Comparison of ENCODE assay signal across 8 mouse cellular contexts in the genomic region with DNA sequence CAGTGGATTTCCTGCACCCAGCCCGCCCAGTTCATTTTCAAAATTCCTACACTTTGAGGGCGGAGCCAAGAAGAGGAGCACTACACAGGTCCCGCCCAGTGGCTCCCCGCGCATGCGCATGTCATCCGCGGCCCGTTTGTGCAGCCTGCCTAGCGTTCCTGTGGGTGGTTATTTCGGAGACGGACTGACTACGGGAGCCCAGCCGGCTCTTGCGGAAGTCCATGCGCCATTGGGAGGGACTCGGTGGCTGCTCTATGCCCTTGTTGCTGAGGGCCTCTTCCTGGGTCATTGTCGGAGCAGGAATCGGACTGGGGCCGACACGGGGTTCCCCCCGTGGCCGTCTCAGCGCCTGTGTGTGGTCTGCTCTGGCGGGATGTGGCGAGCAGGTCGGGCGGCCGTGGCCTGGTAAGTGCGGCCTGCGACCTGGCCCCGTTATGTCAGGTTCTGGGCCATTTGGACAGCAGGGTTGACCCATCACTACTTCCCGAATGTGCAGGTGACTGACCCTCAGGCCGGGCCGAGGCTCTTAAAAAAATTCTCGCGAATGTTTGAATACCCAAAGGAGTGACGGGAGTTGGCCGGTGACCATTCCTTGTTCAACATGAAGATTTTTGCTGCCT. TPM values are rescaled to one million over a fixed set of nuclear protein-coding genes. Genes with fewer than 3 reads are reported as not detected.
DNase-seq lines count a peak whose midpoint lies in the region; ATAC-seq lines count a peak whose summit lies in the region.

Gene Opa1 (plus strand): TSS at position 168 of the 620 bp plus-strand sequence.

- H3K36me3 ChIP-seq in heart, embryonic 14.5 days (ENCODE audit: control insufficient read depth, insufficient read depth, low read length) = no peaks in the 10 kb centered on the region
- no peaks in the 10 kb centered on the region for H3K36me3 ChIP-seq in liver, embryonic 13.5 days
- no peaks in the 10 kb centered on the region for H3K36me3 ChIP-seq in stomach, embryonic 16.5 days (ENCODE audit: control insufficient read depth, insufficient read depth, low read length)

- H3K9me3 ChIP-seq in heart, embryonic 14.5 days (ENCODE audit: control insufficient read depth, low read length) = no peaks in the 10 kb centered on the region
- no peaks in the 10 kb centered on the region for H3K9me3 ChIP-seq in liver, embryonic 13.5 days (replicated peaks)
- no peaks in the 10 kb centered on the region for H3K9me3 ChIP-seq in stomach, embryonic 16.5 days (replicated peaks; ENCODE audit: control insufficient read depth, low read length)

- peak within 1 kb of the TSS in 1 of 2 experiments; percentile 69; a peak in 3 of 4 replicates for H3K27ac ChIP-seq in heart, embryonic 14.5 days (replicated peaks in 1 of 2; ENCODE audit: control insufficient read depth in 1 of 2, insufficient read depth in 1 of 2, low read depth in 2 of 2, low read length in 2 of 2)
- peak within 1 kb of the TSS; percentile 43; the same call in 1 of the 2 replicates for H3K27ac ChIP-seq in liver, embryonic 13.5 days
- H3K27ac ChIP-seq in stomach, embryonic 16.5 days (ENCODE audit: low read length) = 0 out of 2 replicates have a peak within 1 kb of the TSS, but pooled peaks have one; percentile 19

- peak within 1 kb of the TSS; percentile 91 to 94 for H3K4me3 ChIP-seq in heart, embryonic 14.5 days (ENCODE audit: control insufficient read depth in 1 of 2, insufficient read depth in 1 of 2, low read depth in 1 of 2, low read length in 2 of 2)
- peak within 1 kb of the TSS; percentile 93 for H3K4me3 ChIP-seq in liver, embryonic 13.5 days (replicated peaks)
- H3K4me3 ChIP-seq in stomach, embryonic 16.5 days (replicated peaks; ENCODE audit: low read length) = peak within 1 kb of the TSS; percentile 87

- H3K9ac ChIP-seq in heart, embryonic 14.5 days (ENCODE audit: low read length) = peak within 1 kb of the TSS; percentile 96
- H3K9ac ChIP-seq in liver, embryonic 13.5 days = peak within 1 kb of the TSS; percentile 95
- H3K9ac ChIP-seq in stomach, embryonic 16.5 days (ENCODE audit: low read length) = peak within 1 kb of the TSS; percentile 91

- no peaks in the 10 kb centered on the region for H3K27me3 ChIP-seq in heart, embryonic 14.5 days (ENCODE audit: control insufficient read depth, insufficient read depth, low read length)
- no peaks in the 10 kb centered on the region for H3K27me3 ChIP-seq in liver, embryonic 13.5 days
- H3K27me3 ChIP-seq in stomach, embryonic 16.5 days (ENCODE audit: control insufficient read depth, insufficient read depth, low read length) = no peaks in the 10 kb centered on the region

- H3K4me2 ChIP-seq in heart, embryonic 14.5 days (ENCODE audit: low read length) = peak within 1 kb of the TSS; percentile 94
- peak within 1 kb of the TSS; percentile 79 for H3K4me2 ChIP-seq in liver, embryonic 13.5 days
- H3K4me2 ChIP-seq in stomach, embryonic 16.5 days (ENCODE audit: low read depth, low read length) = peak within 1 kb of the TSS; percentile 93

- peak; percentile 94 for DNase-seq in c-Kit-negative CD71-positive TER-119-positive erythroid progenitor cells, embryonic 14.5 days (ENCODE audit: low read depth, low spot score)
- DNase-seq in fibroblast of lung, adult 2 months (ENCODE audit: low read depth) = peak; percentile 94
- peak; percentile 98 for DNase-seq in kidney, postnatal 14 days
- DNase-seq in liver, embryonic 13.5 days = peak; percentile 93
- DNase-seq in neural tube, embryonic 10.5 days (ENCODE audit: extremely low spot score, low spot score) = peak; percentile 99

- peaks cover 2 to 8% of the 10 kb centered on the region in 2 experiments for H3K4me1 ChIP-seq in heart, embryonic 14.5 days (ENCODE audit: control insufficient read depth in 2 of 2, insufficient read depth in 2 of 2, low read length in 2 of 2)
- H3K4me1 ChIP-seq in liver, embryonic 13.5 days (replicated peaks) = peaks cover 9% of the 10 kb centered on the region
- H3K4me1 ChIP-seq in stomach, embryonic 16.5 days (ENCODE audit: control insufficient read depth, insufficient read depth, low read length) = peaks cover 4% of the 10 kb centered on the region

- peak; percentile 96 for ATAC-seq in CD4-positive, CD25-positive, alpha-beta regulatory T cell, adult 4 months
- peak; percentile 98 for ATAC-seq in heart, embryonic 14.5 days (ENCODE audit: insufficient number of reproducible peaks, insufficient read depth, low FRiP score, low read depth)
- ATAC-seq in liver, embryonic 13.5 days (ENCODE audit: low read depth) = peak; percentile 99
- ATAC-seq in stomach, embryonic 16.5 days (ENCODE audit: insufficient read depth, low FRiP score) = peak; percentile 99

- WGBS in heart, embryonic 14.5 days = under 1% methylated on average over 39 of the region's 39 CpGs
- under 1% methylated on average over 39 of the region's 39 CpGs for WGBS in liver, embryonic 13.5 days (ENCODE audit: insufficient replicate concordance)
- under 1% methylated on average over 39 of the region's 39 CpGs for WGBS in stomach, embryonic 16.5 days

RNA-seq across cellular contexts. Expression of gene Opa1, which starts in this region (rescaled TPM):
- 10 to 100 TPM; 22.9 to 25.0 TPM for polyA plus RNA-seq in CD4-positive, CD25-positive, alpha-beta regulatory T cell, adult 4 months (2017; shearing (Covaris generic))
- 48.1 and 48.9 TPM in 2 replicates for polyA plus RNA-seq in heart, embryonic 14.5 days (2014; fragmentation: Nextera tagmentation; extraction: Ambion mirVana)
- polyA plus RNA-seq in liver, embryonic 13.5 days (2015; fragmentation: Nextera tagmentation; extraction: Ambion mirVana) = 22.3 and 28.9 TPM in 2 replicates
- 30.4 and 33.7 TPM in 2 replicates for polyA plus RNA-seq in stomach, embryonic 16.5 days (2015; fragmentation: Nextera tagmentation; extraction: Ambion mirVana)
